Mouse (Mus musculus): ENCODE results near the gene Gm12569.
A peak's percentile ranks its signal among the peaks of the same experiment; 100 is the strongest.

Gene Gm12569

GRCm38 (mm10) chr11:51220308-51220707, at the start of gene Gm12569:
Gm12569 (plus strand) TSS chr11:51220473.
- no peak for DNase-seq

- no peak for DNase-seq
These were observed 17.5 kb upstream of the Gm12569 start for GRCm38 (mm10) chr11:51202726-51203125.

GRCm38 (mm10) chr11:51207758-51208157, 12.5 kb upstream of the Gm12569 start:
- no peak for DNase-seq

GRCm38 (mm10) chr11:51211426-51211825, 8.8 kb upstream of the Gm12569 start:
- no peak for DNase-seq

- DNase-seq: no peak
These were observed 6.3 kb upstream of the Gm12569 start for GRCm38 (mm10) chr11:51214021-51214420.

- no peak for DNase-seq
These were observed 785 bp upstream of the Gm12569 start for GRCm38 (mm10) chr11:51219396-51219980.

- no peak for DNase-seq
These were observed 6.8 kb downstream of the Gm12569 start for GRCm38 (mm10) chr11:51227104-51227503.

- DNase-seq: no peak
These were observed 14.4 kb downstream of the Gm12569 start for GRCm38 (mm10) chr11:51234626-51235025.

GRCm38 (mm10) chr11:51242897-51243296, 22.6 kb downstream of the Gm12569 start:
- no peak for DNase-seq

GRCm38 (mm10) chr11:51257006-51257405, 36.7 kb downstream of the Gm12569 start:
- no peak for DNase-seq

- DNase-seq: no peak
These were observed 41.5 kb downstream of the Gm12569 start, which contains the start of gene Clk4 for GRCm38 (mm10) chr11:51261680-51262219. Clk4 (plus strand) TSS chr11:51261730.

GRCm38 (mm10) chr11:51262342-51263285, 42.3 kb downstream of the Gm12569 start, which contains the start of gene BC049762:
BC049762 (minus strand) TSS chr11:51263046.
- DNase-seq: peak; percentile 98

- DNase-seq: peak; percentile 86
These were observed 43.1 kb downstream of the Gm12569 start for GRCm38 (mm10) chr11:51263286-51263831.

- peak; percentile 47 for DNase-seq
These were observed 44.1 kb downstream of the Gm12569 start for GRCm38 (mm10) chr11:51264352-51264751.

- no peak for DNase-seq
These were observed 45.1 kb downstream of the Gm12569 start for GRCm38 (mm10) chr11:51265326-51265725.

- DNase-seq: no peak
These were observed 54.1 kb downstream of the Gm12569 start for GRCm38 (mm10) chr11:51274418-51274817.

Data from kidney, adult 11 months (tissue).